Mouse (Mus musculus) ES-E14 (cell line): ENCODE results near the gene Nek2. TPM values are rescaled to one million over a fixed set of nuclear protein-coding genes. Genes with fewer than 3 reads are reported as not detected.

Experiments used
- DNase-seq: peaks from one replicate; pipeline ENCODE4 v3.0.0-alpha.2; 2013; ENCODE audit warnings: low read depth, low spot score
- H3K27ac ChIP-seq: 2 replicates; pipeline ENCODE4 v1.5.1; 2012; ENCODE audit warnings: low read depth, mild to moderate bottlenecking, low read length, moderate library complexity, mixed read lengths; ENCODE audit not compliant: poor library complexity, insufficient read depth, severe bottlenecking
- H3K36me3 ChIP-seq: 2 replicates; pipeline ENCODE4 v1.6.1; 2012; ENCODE audit warnings: mild to moderate bottlenecking, low read length, moderate library complexity, mixed read lengths; ENCODE audit not compliant: control insufficient read depth, poor library complexity, insufficient read depth, severe bottlenecking
- H3K4me1 ChIP-seq, 2 experiments: fragments of 150-350 bp in 1 of 2; sonication (generic) in 1 of 2; 2 replicates each; pipeline ENCODE4 v1.6.1; 2012; ENCODE audit warnings: low read length in 2 of 2, mild to moderate bottlenecking in 1 of 2, mixed read lengths in 1 of 2; ENCODE audit not compliant: control insufficient read depth in 2 of 2, insufficient read depth in 2 of 2, poor library complexity in 1 of 2
- H3K4me3 ChIP-seq, 2 experiments: fragments of 150-350 bp in 1 of 2; sonication (generic) in 1 of 2; 2 replicates each; pipeline ENCODE4 v1.5.1; 2012; ENCODE audit warnings: low read length in 2 of 2, low read depth in 1 of 2, mild to moderate bottlenecking in 1 of 2, mixed read lengths in 1 of 2; ENCODE audit not compliant: insufficient read depth in 1 of 2, poor library complexity in 1 of 2, severe bottlenecking in 1 of 2
- H3K9ac ChIP-seq: 2 replicates; pipeline ENCODE4 v1.6.1; 2012; ENCODE audit warnings: low read depth, mild to moderate bottlenecking, low read length, mixed read lengths; ENCODE audit not compliant: poor library complexity, insufficient read depth, severe bottlenecking
- H3K9me3 ChIP-seq: fragments of 150-350 bp; sonication (generic); 2 replicates; pipeline ENCODE4 v1.6.1; 2012; ENCODE audit warnings: low read depth, mild to moderate bottlenecking, low read length; ENCODE audit not compliant: control insufficient read depth, insufficient read depth
- CHD2 ChIP-seq: IDR thresholded peaks from 2 replicates; pipeline ENCODE4 v1.6.1; 2014; ENCODE audit warnings: mild to moderate bottlenecking, low read depth, low read length, inconsistent platforms
- HCFC1 ChIP-seq: IDR thresholded peaks from 2 replicates; pipeline ENCODE4 v1.6.1; 2012; ENCODE audit warnings: low read length, inconsistent platforms, borderline replicate concordance; ENCODE audit not compliant: insufficient read depth
- MAFK ChIP-seq: IDR thresholded peaks from 2 replicates; pipeline ENCODE4 v1.6.1; 2014; ENCODE audit warnings: mild to moderate bottlenecking, low read depth, low read length, inconsistent platforms; ENCODE audit not compliant: insufficient read depth
- ZC3H11A ChIP-seq: IDR thresholded peaks from 2 replicates; pipeline ENCODE4 v1.6.1; 2012; ENCODE audit warnings: low read depth, mild to moderate bottlenecking, inconsistent platforms, low read length, borderline replicate concordance
- ZNF384 ChIP-seq: IDR thresholded peaks from 2 replicates; pipeline ENCODE4 v1.6.1; 2012; ENCODE audit warnings: low read depth, low read length, inconsistent platforms
- in situ Hi-C, 2 experiments: fragments of 600-800 bp; cut with MboI; formaldehyde crosslinking; loops; one replicate each; pipeline ENCODE4 v1.15.1; 2025; ENCODE audit warnings: low sequenced_read_pairs in 2 of 2, inconsistent platforms in 1 of 2; ENCODE audit not compliant: unreplicated experiment in 2 of 2
- total RNA-seq: library from RNA; depleted of rRNA; stranded (reverse); fragments of 300-350 nt; gene quantifications from 2 replicates; pipeline ENCODE4 v1.2.3, GENCODE M21; 2012; rRNA removed

Gene Nek2
- total RNA-seq, 1 experiment, result 50.5 TPM

DNA sequence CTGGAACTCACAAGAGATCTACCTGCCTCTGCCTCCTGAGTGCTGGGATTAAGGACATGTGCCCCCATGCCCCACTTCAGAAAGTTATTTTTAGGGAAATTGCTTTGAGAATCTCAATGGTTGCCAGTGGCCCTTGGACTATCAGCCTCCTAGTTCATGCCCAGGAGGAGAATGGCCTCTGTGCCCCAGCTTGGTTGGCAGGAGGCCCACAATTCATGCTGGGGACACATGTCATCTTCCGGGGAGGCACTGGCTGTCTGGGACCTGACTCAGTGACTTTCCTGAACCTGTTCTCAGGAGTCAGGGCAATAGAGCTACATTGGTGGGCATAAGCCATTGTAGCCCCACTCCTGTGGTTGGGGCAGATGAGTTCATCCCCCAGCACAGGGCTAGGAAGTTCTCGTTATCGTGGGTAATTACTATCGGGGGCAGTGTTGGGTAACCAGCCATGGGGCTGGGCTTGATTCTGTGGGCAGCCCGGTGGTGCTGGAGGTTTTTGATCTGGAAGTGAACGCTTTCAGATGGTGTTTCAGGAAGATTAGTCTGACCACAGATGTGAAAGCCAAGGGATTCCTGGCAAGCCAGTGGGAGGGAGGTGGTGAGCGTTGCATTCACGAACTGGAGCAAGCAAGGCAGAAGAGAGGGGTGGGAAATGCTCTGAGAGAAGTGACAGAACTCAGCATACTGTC, 59.8 kb downstream of the Nek2 start:
- Histone ChIP-seq H3K4me1 (peaks cover 0 to 6% of the 10 kb centered on the region in 2 experiments; a peak in 2 of 4 replicates), H3K4me3 (no peak overlapping the region), H3K27ac (no peak overlapping the region), H3K36me3 (no peaks in the 10 kb centered on the region), H3K9ac (no peak overlapping the region), H3K9me3 (no peaks in the 10 kb centered on the region)
- in situ Hi-C loops, result no loop called here
- TF ChIP-seq CHD2 (no peak), ZNF384 (no peak), MAFK (no peak), ZC3H11A (no peak), HCFC1 (no peak)
- DNase-seq, result no peak

DNA sequence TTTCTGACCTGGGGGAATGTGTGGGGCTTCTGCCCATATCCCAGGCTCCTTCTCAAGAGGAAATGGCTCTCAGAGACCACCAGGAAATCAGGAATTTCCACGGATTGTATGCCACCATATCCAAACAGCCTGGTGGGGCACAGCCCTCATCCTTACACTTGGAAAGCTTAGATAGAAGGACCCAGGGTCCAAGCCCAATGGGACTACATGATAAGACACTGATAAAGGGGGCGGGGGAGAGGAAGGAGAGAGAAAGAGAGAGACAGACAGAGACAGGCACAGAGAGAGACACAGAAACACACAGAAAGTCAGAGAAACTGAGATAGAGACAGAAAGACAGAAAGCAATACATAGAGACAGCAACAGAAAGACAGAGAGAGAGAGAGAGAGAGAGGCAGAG, 60.4 kb downstream of the Nek2 start:
- in situ Hi-C loops, result no loop called here
- no peaks in the 10 kb centered on the region for H3K36me3 ChIP-seq
- no peak for DNase-seq
- H3K27ac ChIP-seq, result no peak overlapping the region
- no peak overlapping the region for H3K9ac ChIP-seq
- no peak overlapping the region for H3K4me3 ChIP-seq
- peaks cover 0 to 6% of the 10 kb centered on the region in 2 experiments; a peak in 2 of 4 replicates for H3K4me1 ChIP-seq
- TF ChIP-seq HCFC1 (no peak), ZC3H11A (no peak), ZNF384 (no peak), CHD2 (no peak), MAFK (no peak)
- no peaks in the 10 kb centered on the region for H3K9me3 ChIP-seq

Other genes with a start within 250 kb of the Nek2 start
- gene Dtl, start 245.9 kb upstream of the Nek2 start, total RNA-seq, result 43.6 and 45.6 TPM in 2 replicates
- 32.1 and 33.1 TPM in 2 replicates for gene Ints7, start 245.8 kb upstream of the Nek2 start, total RNA-seq
- 18.5 and 20.7 TPM in 2 replicates for gene Lpgat1, start 103.6 kb upstream of the Nek2 start, total RNA-seq
- 27.2 and 45.5 TPM in 2 replicates for gene Slc30a1, start 85.3 kb downstream of the Nek2 start, total RNA-seq
- 0.13 TPM in 1 of 2 replicates, not detected in the other for gene Rd3, start 155.9 kb downstream of the Nek2 start, total RNA-seq